Mouse (Mus musculus) inflammation-experienced regulatory T-cells, adult 6 months (primary cell): ENCODE data around the gene Gm20883. TPM values are rescaled to one million over a fixed set of nuclear protein-coding genes. Genes with fewer than 3 reads are reported as not detected.
"Not testable (repeated sequence)": the region's sequence is repeated elsewhere in the genome, so short reads cannot be mapped to it uniquely, and the experiment has no call there.

Experiments
- ATAC-seq: one replicate; pipeline ENCODE4 v1.8.0; 2017
- polyA plus RNA-seq, 3 experiments: library from polyadenylated mRNA; unstranded; fragments of 100-300 nt; shearing (Covaris generic); gene quantifications; one replicate each; pipeline ENCODE4 v1.2.1; 2017

Gm20883 gene
- not detected for polyA plus RNA-seq

DNA sequence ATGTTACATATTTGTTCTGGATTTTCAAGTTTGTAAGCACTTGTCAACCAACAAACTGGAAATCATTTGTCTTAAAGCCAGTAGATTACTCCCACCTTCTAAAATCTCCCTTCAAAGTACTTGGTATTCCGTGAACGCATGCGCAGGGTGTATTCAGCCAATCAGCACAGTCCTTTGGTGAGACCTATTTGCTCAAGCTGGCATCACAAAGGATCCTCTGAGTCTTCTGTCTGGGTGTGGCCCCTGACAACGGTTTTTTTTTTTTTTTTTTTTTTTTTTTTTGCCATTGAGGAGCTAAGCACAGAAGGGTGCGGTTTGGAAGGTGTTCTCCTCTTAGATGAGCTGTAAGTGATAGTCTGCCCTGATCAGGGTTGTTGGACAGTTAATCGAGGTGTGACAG, at the start of gene Gm20883:
Gm20883 (plus strand) TSS at position 301 of the 400 bp plus-strand sequence.
- ATAC-seq: not testable (repeated sequence)
